Mouse (Mus musculus) kidney, adult 2 months (tissue): ENCODE data around the gene Slc12a8.

Experiments used
- CTCF ChIP-seq: fragments of 200-500 bp; conservative IDR thresholded peaks from 2 replicates; pipeline ENCODE4 v1.5.1; 2011; ENCODE audit warnings: low read depth, mild to moderate bottlenecking, control low read depth, low read length, moderate library complexity, mixed read lengths; ENCODE audit not compliant: insufficient read depth, insufficient read length
- POLR2A ChIP-seq: fragments of 200-500 bp; IDR thresholded peaks from one replicate; pipeline ENCODE4 v1.6.1; 2011; ENCODE audit warnings: low read depth, low read length, control low read depth

GRCm38 (mm10) chr16:33684162-33684702 lies 167.1 kb downstream of the Slc12a8 start, which contains the start of gene Heg1:
- no peak for TF ChIP-seq POLR2A
- no peak for TF ChIP-seq CTCF
